Mouse (Mus musculus): ENCODE results near the gene Tmem104.

- TF ChIP-seq CTCF (IDR thresholded peaks at IDR 0.05; ENCODE audit: borderline replicate concordance, insufficient read depth, low read length), result no peak
- TF ChIP-seq POLR2A (IDR thresholded peaks at IDR 0.05; ENCODE audit: low read depth, low read length), result no peak
These were observed 108.7 kb downstream of the Tmem104 start for GRCm38 (mm10) chr11:115295939-115296338.

Measured in embryonic fibroblast, embryonic 13.5 days (primary cell).